Mouse (Mus musculus): ENCODE measurements around the gene Klhdc10. TPM values are rescaled to one million over a fixed set of nuclear protein-coding genes. Genes with fewer than 3 reads are reported as not detected.

The Klhdc10 gene
- polyA plus RNA-seq, 1 experiment from 2014 or later = 19.0 TPM

- no peak overlapping the region for H3K4me2 ChIP-seq
These were observed 67.7 kb downstream of the Klhdc10 start for GRCm38 (mm10) chr6:30469370-30469769.

GRCm38 (mm10) chr6:30471706-30472105, 70.0 kb downstream of the Klhdc10 start:
- H3K4me3 ChIP-seq = no peak overlapping the region
- H3K9me3 ChIP-seq = no peaks in the 10 kb centered on the region
- no peak overlapping the region for H3K4me2 ChIP-seq
- no peak overlapping the region for H3K27ac ChIP-seq (replicated peaks)
- H3K27me3 ChIP-seq (replicated peaks) = no peaks in the 10 kb centered on the region
- ATAC-seq (ENCODE audit: extremely low read depth, insufficient number of reproducible peaks, low FRiP score, low TSS enrichment) = no peak
- WGBS = 68% methylated on average over 3 of the region's 3 CpGs
- H3K9ac ChIP-seq = no peak overlapping the region
- H3K4me1 ChIP-seq = peaks cover 10% of the 10 kb centered on the region; the same call in 1 of the 2 replicates
- 0 out of 2 replicates have a peak, but pooled peaks cover 2% of the 10 kb centered on the region for H3K36me3 ChIP-seq

More at GRCm38 (mm10) chr6:30469370-30469769, 67.7 kb downstream of the Klhdc10 start:
- H3K4me3 ChIP-seq = no peak overlapping the region
- peaks cover 10% of the 10 kb centered on the region; the same call in 1 of the 2 replicates for H3K4me1 ChIP-seq
- no peak overlapping the region for H3K27ac ChIP-seq (replicated peaks)
- no peaks in the 10 kb centered on the region for H3K9me3 ChIP-seq
- H3K36me3 ChIP-seq = no peaks in the 10 kb centered on the region
- H3K9ac ChIP-seq = no peak overlapping the region
- no peaks in the 10 kb centered on the region for H3K27me3 ChIP-seq (replicated peaks)
- no peak for ATAC-seq (ENCODE audit: extremely low read depth, insufficient number of reproducible peaks, low FRiP score, low TSS enrichment)
- 74% methylated on average over 12 of the region's 12 CpGs for WGBS

GRCm38 (mm10) chr6:30476025-30476765, 74.5 kb downstream of the Klhdc10 start:
- Histone ChIP-seq H3K27me3 (replicated peaks) (no peaks in the 10 kb centered on the region), H3K4me1 (0 out of 2 replicates have a peak, but pooled peaks cover 4% of the 10 kb centered on the region), H3K9me3 (no peaks in the 10 kb centered on the region), H3K36me3 (peaks cover 41% of the 10 kb centered on the region), H3K27ac (replicated peaks) (no peak overlapping the region), H3K4me2 (no peak overlapping the region), H3K4me3 (no peak overlapping the region), H3K9ac (no peak overlapping the region)
- no peak for ATAC-seq (ENCODE audit: extremely low read depth, insufficient number of reproducible peaks, low FRiP score, low TSS enrichment)
- 56% methylated on average over 10 of the region's 10 CpGs for WGBS

GRCm38 (mm10) chr6:30477210-30477714, 75.6 kb downstream of the Klhdc10 start:
- WGBS = 77% methylated on average over 8 of the region's 8 CpGs
- H3K4me1 ChIP-seq = 0 out of 2 replicates have a peak, but pooled peaks cover 4% of the 10 kb centered on the region
- no peak overlapping the region for H3K4me3 ChIP-seq
- H3K27ac ChIP-seq (replicated peaks) = 0 out of 2 replicates have a peak overlapping the region, but pooled peaks have one; percentile 12
- H3K4me2 ChIP-seq = no peak overlapping the region
- no peak for ATAC-seq (ENCODE audit: extremely low read depth, insufficient number of reproducible peaks, low FRiP score, low TSS enrichment)
- no peaks in the 10 kb centered on the region for H3K9me3 ChIP-seq
- peaks cover 52% of the 10 kb centered on the region for H3K36me3 ChIP-seq
- no peaks in the 10 kb centered on the region for H3K27me3 ChIP-seq (replicated peaks)
- H3K9ac ChIP-seq = no peak overlapping the region

GRCm38 (mm10) chr6:30477784-30478183, 76.1 kb downstream of the Klhdc10 start:
- ATAC-seq (ENCODE audit: extremely low read depth, insufficient number of reproducible peaks, low FRiP score, low TSS enrichment) = no peak
- Histone ChIP-seq H3K27ac (replicated peaks) (no peak overlapping the region), H3K9me3 (no peaks in the 10 kb centered on the region), H3K4me2 (no peak overlapping the region), H3K9ac (no peak overlapping the region), H3K4me1 (0 out of 2 replicates have a peak, but pooled peaks cover 4% of the 10 kb centered on the region), H3K36me3 (peaks cover 57% of the 10 kb centered on the region), H3K4me3 (no peak overlapping the region), H3K27me3 (replicated peaks) (no peaks in the 10 kb centered on the region)
- WGBS = 87% methylated on average over 6 of the region's 6 CpGs

GRCm38 (mm10) chr6:30479418-30479817, 77.8 kb downstream of the Klhdc10 start:
- Histone ChIP-seq H3K27ac (replicated peaks) (no peak overlapping the region), H3K36me3 (peaks cover 73% of the 10 kb centered on the region)
- 73% methylated on average over 3 of the region's 3 CpGs for WGBS

GRCm38 (mm10) chr6:30482908-30483307, 81.2 kb downstream of the Klhdc10 start:
- Histone ChIP-seq H3K27me3 (replicated peaks) (no peaks in the 10 kb centered on the region), H3K9ac (no peak overlapping the region), H3K4me1 (no peaks in the 10 kb centered on the region), H3K9me3 (no peaks in the 10 kb centered on the region), H3K4me2 (no peak overlapping the region), H3K36me3 (peaks cover 99% of the 10 kb centered on the region), H3K27ac (replicated peaks) (no peak overlapping the region), H3K4me3 (no peak overlapping the region)
- 86% methylated on average over 2 of the region's 2 CpGs for WGBS
- no peak for ATAC-seq (ENCODE audit: extremely low read depth, insufficient number of reproducible peaks, low FRiP score, low TSS enrichment)

More at GRCm38 (mm10) chr6:30479418-30479817, 77.8 kb downstream of the Klhdc10 start:
- Histone ChIP-seq H3K4me2 (no peak overlapping the region), H3K9ac (no peak overlapping the region), H3K27me3 (replicated peaks) (no peaks in the 10 kb centered on the region), H3K9me3 (no peaks in the 10 kb centered on the region), H3K4me3 (no peak overlapping the region), H3K4me1 (0 out of 2 replicates have a peak, but pooled peaks cover 4% of the 10 kb centered on the region)
- ATAC-seq (ENCODE audit: extremely low read depth, insufficient number of reproducible peaks, low FRiP score, low TSS enrichment) = no peak

GRCm38 (mm10) chr6:30486504-30486903, 84.8 kb downstream of the Klhdc10 start:
- ATAC-seq (ENCODE audit: extremely low read depth, insufficient number of reproducible peaks, low FRiP score, low TSS enrichment) = no peak
- Histone ChIP-seq H3K27me3 (replicated peaks) (no peaks in the 10 kb centered on the region), H3K4me3 (no peak overlapping the region), H3K27ac (replicated peaks) (no peak overlapping the region), H3K4me1 (no peaks in the 10 kb centered on the region), H3K9ac (no peak overlapping the region), H3K36me3 (peaks cover 94% of the 10 kb centered on the region), H3K4me2 (no peak overlapping the region), H3K9me3 (no peaks in the 10 kb centered on the region)
- WGBS = 80% methylated on average over 6 of the region's 6 CpGs

- no peaks in the 10 kb centered on the region for H3K27me3 ChIP-seq (replicated peaks)
- H3K4me1 ChIP-seq = peaks cover 8% of the 10 kb centered on the region
- no peak for ATAC-seq (ENCODE audit: extremely low read depth, insufficient number of reproducible peaks, low FRiP score, low TSS enrichment)
- WGBS = 66% methylated on average over 3 of the region's 3 CpGs
- H3K4me2 ChIP-seq = no peak overlapping the region
- H3K36me3 ChIP-seq = peaks cover 76% of the 10 kb centered on the region
- H3K9me3 ChIP-seq = no peaks in the 10 kb centered on the region
- H3K27ac ChIP-seq (replicated peaks) = no peak overlapping the region
- H3K4me3 ChIP-seq = no peak overlapping the region
- no peak overlapping the region for H3K9ac ChIP-seq
These were observed 97.4 kb downstream of the Klhdc10 start for GRCm38 (mm10) chr6:30499049-30499448.

All from heart, embryonic 13.5 days (tissue).